Mouse (Mus musculus): Measurements from ENCODE around the gene Rufy3.

The Rufy3 gene

DNA sequence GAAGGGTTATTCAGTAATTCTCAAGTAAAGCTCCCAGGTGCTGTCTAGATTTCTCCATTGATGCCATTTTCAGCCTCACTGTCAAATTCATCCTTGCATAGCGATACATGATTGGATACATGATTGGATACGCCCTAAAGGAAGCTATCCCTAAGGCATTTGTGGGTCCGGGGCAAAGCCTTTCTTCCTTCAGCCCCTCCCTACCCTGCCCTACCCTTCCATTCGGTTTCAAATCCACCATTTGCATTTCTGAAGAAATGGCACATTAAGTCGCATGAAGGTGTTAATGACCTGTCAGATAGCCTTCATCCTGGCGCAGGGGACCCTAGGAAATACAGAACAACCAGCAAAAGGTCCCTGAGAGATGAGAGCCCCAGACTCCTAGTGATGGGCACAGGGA is 120.5 kb downstream of the Rufy3 start:
- CTCF ChIA-PET, result no interaction called here

DNA sequence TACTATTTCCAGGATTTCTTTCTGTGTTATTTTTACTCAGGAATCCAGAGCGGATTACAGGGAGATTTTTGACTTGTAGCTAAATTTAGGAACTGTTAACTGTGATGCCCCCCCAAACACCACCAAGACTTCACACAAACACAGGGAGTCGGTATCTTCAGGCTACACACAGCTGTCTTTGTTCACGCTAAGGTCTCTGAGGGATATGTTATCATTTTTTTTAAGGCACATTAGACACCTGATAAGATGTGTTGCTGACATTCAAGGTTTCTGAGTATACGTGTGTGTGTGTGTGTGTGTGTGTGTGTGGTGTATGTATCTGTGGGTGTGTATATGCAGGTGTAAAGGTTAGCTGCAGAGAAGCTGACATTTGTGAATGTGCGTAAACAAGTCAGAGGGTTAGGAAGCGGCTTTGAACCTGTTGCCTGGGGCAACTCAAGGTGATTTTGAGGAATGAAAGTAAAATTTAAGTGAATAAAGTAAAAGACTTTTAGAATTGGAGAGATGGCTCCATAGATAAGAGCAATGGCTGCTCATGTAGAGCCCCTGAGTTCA is 121.0 kb downstream of the Rufy3 start:
- CTCF ChIA-PET, result no interaction called here

DNA sequence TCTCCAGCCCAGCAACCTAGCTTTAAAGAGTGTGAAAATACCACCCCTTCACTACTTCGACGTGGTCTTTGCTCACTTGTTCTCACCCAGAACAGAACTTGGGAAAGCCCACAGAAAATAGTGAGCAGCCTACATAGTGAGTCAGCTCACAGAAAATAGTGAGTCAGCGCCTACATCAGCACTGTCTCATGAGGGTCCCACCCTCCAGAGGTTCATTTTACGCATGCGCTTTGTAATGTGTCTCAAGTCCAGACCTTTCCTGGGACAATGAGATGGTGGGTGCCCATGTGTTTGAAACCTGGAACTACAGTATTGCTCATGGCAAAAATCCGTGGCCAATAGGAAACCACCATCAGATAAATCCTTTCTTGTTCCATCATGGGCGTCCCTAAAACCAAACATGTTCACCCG is 123.2 kb downstream of the Rufy3 start:
- CTCF ChIA-PET, result interaction anchor here (0.7 kb wide), 1 partner anchor 59 kb away, joined by 3 read pairs; no protein-coding TSS in a partner anchor

DNA sequence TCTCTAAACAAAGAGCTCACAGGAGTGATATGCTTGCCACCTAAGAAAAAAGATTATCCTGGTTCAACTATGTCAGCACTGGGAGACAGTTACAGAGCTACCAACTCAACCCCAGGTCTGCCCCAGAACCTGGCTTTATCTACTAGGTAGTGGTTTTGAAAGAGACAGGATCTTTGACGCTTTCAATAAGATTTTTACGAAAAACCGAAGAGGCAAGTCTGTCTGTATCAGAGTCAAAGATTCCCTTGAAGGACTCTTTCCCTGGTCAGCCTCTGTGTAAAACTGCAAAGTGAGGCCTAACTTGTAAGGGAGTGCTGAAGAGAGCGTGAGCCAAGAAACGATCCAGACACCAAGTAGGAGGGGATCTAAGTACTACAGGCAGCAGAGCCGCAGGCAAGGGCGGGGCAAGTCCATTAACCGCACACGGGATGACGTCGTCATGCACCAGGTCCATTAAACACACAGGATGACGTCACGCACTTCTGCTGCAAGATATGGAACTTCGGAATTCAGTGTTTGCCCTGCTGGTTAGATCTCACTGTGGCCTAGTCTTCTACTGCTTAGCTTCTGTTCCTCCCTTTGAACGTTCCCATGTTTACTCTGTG is 123.8 kb downstream of the Rufy3 start:
- CTCF ChIA-PET, result interaction anchor here (0.7 kb wide), 1 partner anchor 59 kb away, joined by 3 read pairs; no protein-coding TSS in a partner anchor

DNA sequence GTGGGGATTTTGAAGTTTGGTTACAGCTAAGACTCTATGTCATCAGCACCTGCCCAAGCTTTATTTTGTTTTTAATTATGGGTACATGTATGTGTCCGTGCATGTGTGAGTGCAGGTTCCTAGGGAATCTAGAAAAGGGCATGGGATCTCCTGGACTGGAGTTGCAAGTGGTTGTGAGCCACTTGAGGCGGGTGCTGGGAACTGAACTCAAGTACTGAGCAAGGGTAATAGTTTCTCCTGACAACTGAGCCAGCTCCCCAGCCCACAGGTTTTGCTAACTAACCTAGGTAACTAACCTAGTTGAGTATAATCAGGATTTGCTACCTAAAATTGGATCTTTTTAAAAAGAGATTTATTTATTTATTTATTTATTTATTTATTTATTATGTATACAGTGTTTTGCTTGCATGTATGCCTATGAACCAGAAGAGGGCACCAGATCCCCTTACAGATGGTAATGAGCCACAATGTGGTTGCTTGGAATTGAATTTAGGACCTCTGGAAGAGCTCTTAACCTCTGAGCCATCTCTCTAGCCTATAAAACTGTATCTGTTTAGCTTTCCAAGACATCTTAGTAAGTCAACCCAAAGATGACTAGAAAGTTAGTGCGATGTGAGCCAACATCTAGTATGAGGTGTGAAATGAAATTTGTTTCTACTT is 124.6 kb downstream of the Rufy3 start:
- CTCF ChIA-PET, result no interaction called here

DNA sequence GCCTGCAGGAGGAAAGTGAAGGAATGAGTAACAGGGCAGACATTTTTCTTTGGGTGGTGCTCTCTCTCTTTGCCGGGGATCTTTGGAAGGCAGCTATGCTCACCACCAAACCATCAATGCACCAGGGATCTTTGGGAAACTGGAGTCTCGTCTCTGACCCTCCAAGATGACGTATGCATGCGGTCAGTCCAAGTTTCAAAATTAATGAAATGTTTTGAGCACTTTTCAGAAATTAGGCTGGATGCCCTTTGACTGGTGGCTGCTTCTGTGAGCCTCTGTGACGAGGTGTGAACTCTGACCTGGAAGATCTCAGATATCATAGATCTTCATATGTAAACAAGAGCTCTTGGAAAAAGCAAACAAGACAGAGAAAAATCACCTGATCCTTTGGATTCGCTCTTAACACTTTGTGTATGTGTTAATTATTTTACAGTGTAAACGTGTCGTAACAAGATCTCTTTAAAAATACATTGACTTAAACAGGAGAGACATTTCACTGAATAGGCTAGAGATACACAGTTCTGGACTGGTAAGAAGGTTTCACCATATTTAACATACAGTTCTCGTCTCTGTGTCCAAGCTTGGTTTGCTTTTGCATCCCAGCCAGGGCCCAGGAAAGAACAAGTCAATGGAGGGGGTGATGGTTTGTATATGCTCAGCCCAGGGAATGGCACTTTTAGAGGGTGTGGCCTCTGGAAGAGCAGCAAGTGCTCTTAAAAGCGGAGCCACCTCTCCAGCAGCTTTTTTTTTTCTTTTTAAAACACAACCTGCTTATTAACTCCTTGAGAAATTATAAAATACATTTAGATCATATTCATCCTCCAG is 126.1 kb downstream of the Rufy3 start:
- CTCF ChIA-PET, result interaction anchor here (1.0 kb wide), 1 partner anchor 11 kb away, joined by 3 read pairs; no protein-coding TSS in a partner anchor

DNA sequence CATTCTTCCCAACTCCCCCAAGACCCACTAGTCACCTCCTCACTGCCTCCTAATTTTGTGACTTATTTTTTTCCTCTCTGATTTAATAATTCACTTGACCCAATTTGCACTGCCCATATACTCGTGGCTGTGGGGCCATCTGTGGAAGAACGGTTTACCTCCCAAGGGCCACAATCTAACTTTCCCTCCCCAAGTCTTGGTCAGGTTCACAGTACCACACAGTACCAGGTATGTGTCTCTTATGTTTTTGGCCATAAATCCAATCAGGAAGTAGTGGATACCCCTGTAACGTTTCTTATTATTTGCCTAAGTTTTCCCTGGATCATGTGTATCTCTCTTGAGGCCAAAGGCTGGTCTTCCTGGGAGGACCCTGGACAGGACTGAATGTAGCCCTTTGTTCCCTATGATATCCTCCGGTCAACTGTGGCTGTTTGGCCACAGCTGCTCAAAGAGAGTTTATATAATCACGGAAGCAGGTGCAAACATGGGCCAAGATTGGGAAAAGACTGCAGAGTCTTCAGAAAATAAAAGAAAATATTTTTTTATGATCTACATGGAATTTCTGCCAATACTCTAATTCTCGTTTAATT is 126.8 kb downstream of the Rufy3 start:
- CTCF ChIA-PET, result no interaction called here

DNA sequence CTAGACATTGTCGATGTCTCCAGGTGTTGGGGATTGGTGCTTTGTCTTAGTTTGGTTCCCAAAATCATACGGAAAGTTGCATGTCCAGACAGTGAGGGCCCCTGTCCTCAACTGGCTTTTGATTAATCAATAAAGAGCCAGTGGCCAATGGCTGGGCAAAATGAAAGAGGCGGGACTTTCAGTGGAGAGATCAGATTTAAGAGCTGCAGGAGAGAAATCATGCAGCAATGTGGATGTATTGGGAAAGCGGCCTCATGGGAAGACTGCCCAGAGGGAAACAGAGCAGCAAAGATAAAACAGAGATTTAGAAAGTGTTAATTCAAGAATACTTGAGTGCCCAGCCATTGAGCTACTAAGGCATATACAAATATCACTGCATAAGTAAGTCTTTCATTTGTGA is 127.7 kb downstream of the Rufy3 start:
- CTCF ChIA-PET, result no interaction called here

DNA sequence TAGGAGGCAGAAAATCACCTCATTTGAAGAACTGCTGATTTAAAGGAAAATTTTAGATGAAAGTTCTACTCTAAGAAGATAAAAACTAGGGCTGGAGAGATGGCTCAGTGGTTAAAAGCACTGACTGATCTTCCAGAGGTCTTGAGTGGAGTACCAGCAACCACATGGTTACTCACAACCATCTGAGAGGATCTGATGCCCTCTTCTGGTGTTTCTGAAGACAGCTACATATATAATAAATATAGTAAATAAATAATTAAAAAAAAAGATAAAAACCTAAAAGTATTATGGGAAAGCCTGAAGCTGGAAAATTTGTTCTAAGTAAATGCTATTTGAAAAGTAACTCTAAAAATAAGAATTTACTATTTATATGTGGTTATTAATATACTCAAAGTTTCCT is 128.2 kb downstream of the Rufy3 start:
- CTCF ChIA-PET, result no interaction called here

DNA sequence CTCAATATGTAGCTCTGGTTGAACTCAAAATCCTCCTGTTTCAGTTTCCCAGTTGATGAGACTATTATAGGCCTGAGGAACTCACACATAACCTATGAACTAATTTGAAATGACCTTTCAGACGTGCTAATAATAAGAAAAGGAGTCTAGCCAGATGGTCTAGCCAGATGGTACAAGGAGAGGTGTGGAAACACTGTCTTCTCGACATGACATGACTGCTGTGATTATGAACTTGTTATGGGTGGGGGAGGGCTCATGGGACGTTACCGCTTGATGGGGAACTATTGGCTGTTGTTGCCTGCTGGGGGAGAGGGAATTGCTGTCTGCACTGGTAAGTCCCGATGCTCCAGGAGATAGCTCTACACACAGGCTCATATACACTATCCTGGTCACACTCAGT is 132.5 kb downstream of the Rufy3 start:
- CTCF ChIA-PET, result no interaction called here

DNA sequence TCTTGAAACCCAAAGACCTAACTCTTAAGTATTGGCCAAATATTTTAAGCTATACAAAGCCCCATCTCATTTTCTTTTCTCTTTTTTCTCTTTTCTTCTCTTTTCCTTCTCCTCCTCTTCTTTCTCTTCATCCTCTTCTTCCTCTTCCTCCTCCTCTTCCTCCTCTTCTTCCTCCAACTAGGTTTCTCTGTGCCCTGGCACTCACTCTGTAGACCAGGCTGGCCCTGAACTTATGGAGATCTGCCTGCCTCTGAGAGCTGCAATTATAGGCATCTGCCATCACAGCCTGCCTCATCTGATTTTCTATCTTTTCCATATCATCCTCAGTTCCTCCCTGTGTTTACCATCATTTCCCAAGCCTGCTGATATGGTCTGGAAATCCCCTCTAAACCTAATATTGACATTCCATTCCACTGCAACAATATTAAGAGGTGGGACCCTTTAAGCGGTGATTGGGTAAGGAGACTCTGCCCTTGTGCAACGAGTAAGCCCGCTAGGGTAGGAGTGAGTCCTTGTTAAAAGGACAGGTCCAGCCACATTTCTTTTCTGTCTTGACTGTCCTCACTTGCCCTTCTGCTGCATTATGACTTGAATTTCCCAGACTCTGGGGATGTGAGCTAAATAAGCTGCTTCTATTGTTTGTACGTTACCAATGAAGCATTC is 134.5 kb downstream of the Rufy3 start:
- CTCF ChIA-PET, result no interaction called here
